25 mouse cellular contexts compared by ENCODE assay signal in genomic region chr14:120383186-120383851, GRCm38 (mm10).
DNase-seq lines count a peak whose midpoint lies in the region; ATAC-seq lines count a peak whose summit lies in the region.
"Had no signal": no experiment of that assay in that cellular context is flagged by ENCODE, and none has a peak within 500 bp of the region (broad histone marks: within the 10 kb centered on the region; RNA-seq: fewer than 3 reads in every experiment).

No protein-coding gene starts in this region.

- no peak for DNase-seq in heart, postnatal 14 days
- no peak for DNase-seq in lung, postnatal 4 days
- peak; percentile 49 for DNase-seq in embryonic facial prominence, embryonic 14.5 days (ENCODE audit: low spot score)
- no peak for DNase-seq in thymus, postnatal 36 days
- DNase-seq in right cerebral cortex, adult 18-20 months, result no peak
- DNase-seq: adrenal gland, postnatal 10 days; cerebellum, adult 2 months; cerebellum, postnatal 36 days; embryo, embryonic 11 days; gastrocnemius, postnatal 10 days; heart, adult 2 months; layer of hippocampus, postnatal 36 days; liver, postnatal 0 days; midbrain, embryonic 14.5 days; right cerebral cortex, postnatal 4 days; thymus, postnatal 14 days had no signal

- peak overlapping the region; percentile 37 for H3K27ac ChIP-seq in heart, embryonic 16.5 days (ENCODE audit: low read length)
- H3K27ac ChIP-seq in lung, embryonic 15.5 days, result 0 out of 2 replicates have a peak overlapping the region, but pooled peaks have one; percentile 15
- peak overlapping the region; percentile 57; the same call in 1 of the 2 replicates for H3K27ac ChIP-seq in embryonic facial prominence, embryonic 14.5 days (replicated peaks; ENCODE audit: low read depth, low read length)
- peak overlapping the region; percentile 85 for H3K27ac ChIP-seq in limb, embryonic 13.5 days
- H3K27ac ChIP-seq: forebrain, embryonic 13.5 days; heart, adult 2 months; hindbrain, postnatal 0 days had no signal

- H3K4me1 ChIP-seq in heart, embryonic 16.5 days (ENCODE audit: control insufficient read depth, insufficient read depth, low read length), result peaks cover 33% of the 10 kb centered on the region
- H3K4me1 ChIP-seq in lung, embryonic 15.5 days, result peaks cover 57% of the 10 kb centered on the region
- peaks cover 16% of the 10 kb centered on the region; the same call in 1 of the 2 replicates for H3K4me1 ChIP-seq in embryonic facial prominence, embryonic 14.5 days (ENCODE audit: control insufficient read depth, insufficient read depth, low read length)
- peaks cover 42% of the 10 kb centered on the region for H3K4me1 ChIP-seq in limb, embryonic 13.5 days
- H3K4me1 ChIP-seq: forebrain, embryonic 13.5 days had no signal

- no peak overlapping the region for H3K9ac ChIP-seq in heart, embryonic 16.5 days (ENCODE audit: low read length)
- H3K9ac ChIP-seq in lung, embryonic 15.5 days, result no peak overlapping the region
- H3K9ac ChIP-seq in embryonic facial prominence, embryonic 14.5 days (ENCODE audit: low read depth, low read length), result no peak overlapping the region
- H3K9ac ChIP-seq in limb, embryonic 13.5 days, result no peak overlapping the region
- H3K9ac ChIP-seq: forebrain, embryonic 13.5 days; liver, postnatal 0 days had no signal

- H3K4me2 ChIP-seq in heart, embryonic 16.5 days (ENCODE audit: low read depth, low read length), result no peak overlapping the region
- H3K4me2 ChIP-seq in lung, embryonic 15.5 days, result no peak overlapping the region
- no peak overlapping the region for H3K4me2 ChIP-seq in embryonic facial prominence, embryonic 14.5 days (ENCODE audit: low read depth, low read length)
- H3K4me2 ChIP-seq in limb, embryonic 13.5 days (replicated peaks), result no peak overlapping the region
- H3K4me2 ChIP-seq: forebrain, embryonic 13.5 days; liver, embryonic 11.5 days had no signal

- intact Hi-C loops in heart, postnatal 14 days (cut with DNase I), result no loop called here

- ATAC-seq in heart, embryonic 16.5 days (replicated peaks; ENCODE audit: extremely low read depth, insufficient read depth, low FRiP score), result no peak
- ATAC-seq in lung, embryonic 15.5 days (ENCODE audit: borderline replicate concordance, extremely low read depth, low FRiP score, low TSS enrichment), result no peak
- peak; percentile 53 for ATAC-seq in embryonic facial prominence, embryonic 14.5 days (ENCODE audit: low read depth)
- peak; percentile 85 for ATAC-seq in limb, embryonic 13.5 days (ENCODE audit: low FRiP score, low read depth)
- ATAC-seq: forebrain, embryonic 13.5 days; hindbrain, postnatal 0 days; intestine, embryonic 16.5 days; liver, postnatal 0 days had no signal

- no peaks in the 10 kb centered on the region for H3K9me3 ChIP-seq in heart, embryonic 16.5 days (replicated peaks; ENCODE audit: control insufficient read depth, low read length)
- H3K9me3 ChIP-seq in lung, embryonic 15.5 days, result no peaks in the 10 kb centered on the region
- H3K9me3 ChIP-seq in embryonic facial prominence, embryonic 14.5 days (ENCODE audit: control insufficient read depth, low read length), result no peaks in the 10 kb centered on the region
- no peaks in the 10 kb centered on the region for H3K9me3 ChIP-seq in limb, embryonic 13.5 days
- H3K9me3 ChIP-seq: forebrain, embryonic 13.5 days; megakaryocyte, embryonic 14.5 days had no signal

- 79% methylated on average over 11 of the region's 11 CpGs for WGBS in heart, embryonic 16.5 days
- 71% methylated on average over 11 of the region's 11 CpGs for WGBS in lung, embryonic 15.5 days
- WGBS in embryonic facial prominence, embryonic 14.5 days, result 63% methylated on average over 11 of the region's 11 CpGs
- 58% methylated on average over 11 of the region's 11 CpGs for whole genome bisulfite sequencing in limb, embryonic 13.5 days

- peaks cover 13% of the 10 kb centered on the region; the same call in 1 of the 2 replicates for H3K36me3 ChIP-seq in heart, embryonic 16.5 days (ENCODE audit: control insufficient read depth, insufficient read depth)
- 0 out of 2 replicates have a peak, but pooled peaks cover 3% of the 10 kb centered on the region for H3K36me3 ChIP-seq in lung, embryonic 15.5 days
- peaks cover 36% of the 10 kb centered on the region for H3K36me3 ChIP-seq in embryonic facial prominence, embryonic 14.5 days (ENCODE audit: control insufficient read depth, insufficient read depth, low read length)
- H3K36me3 ChIP-seq in limb, embryonic 13.5 days, result peaks cover 35% of the 10 kb centered on the region

- no peaks in the 10 kb centered on the region for H3K27me3 ChIP-seq in heart, embryonic 16.5 days (ENCODE audit: control insufficient read depth, insufficient read depth, low read length)
- no peaks in the 10 kb centered on the region for H3K27me3 ChIP-seq in lung, embryonic 15.5 days
- no peaks in the 10 kb centered on the region for H3K27me3 ChIP-seq in embryonic facial prominence, embryonic 14.5 days (replicated peaks; ENCODE audit: control insufficient read depth, insufficient read depth, low read length)
- H3K27me3 ChIP-seq in limb, embryonic 13.5 days, result no peaks in the 10 kb centered on the region
- H3K27me3 ChIP-seq: forebrain, embryonic 13.5 days; megakaryocyte, embryonic 14.5 days had no signal

- no peak overlapping the region for H3K4me3 ChIP-seq in heart, embryonic 16.5 days (ENCODE audit: low read length)
- H3K4me3 ChIP-seq in lung, embryonic 15.5 days, result no peak overlapping the region
- H3K4me3 ChIP-seq in embryonic facial prominence, embryonic 14.5 days (ENCODE audit: low read depth, low read length), result no peak overlapping the region
- no peak overlapping the region for H3K4me3 ChIP-seq in limb, embryonic 13.5 days
- H3K4me3 ChIP-seq: erythroblast, embryonic 14.5 days; forebrain, embryonic 13.5 days; heart, adult 2 months; megakaryocyte, embryonic 14.5 days had no signal

Comparison
In these comparisons a context has a peak if more than half of its experiments do, and no peak if none do; other contexts are left out.
1. ATAC-seq: peak in embryonic facial prominence, embryonic 14.5 days (single experiment) and limb, embryonic 13.5 days (single experiment); none in heart, embryonic 16.5 days (single experiment) and lung, embryonic 15.5 days (single experiment).
2. H3K27ac ChIP-seq: peak in every context shown above with its lines; median percentile 85 in limb, embryonic 13.5 days; 57 in embryonic facial prominence, embryonic 14.5 days; 37 in heart, embryonic 16.5 days; 15 in lung, embryonic 15.5 days.